Mouse (Mus musculus) neural tube, embryonic 15.5 days (tissue): ENCODE results near the gene Olfr572. TPM values are rescaled to one million over a fixed set of nuclear protein-coding genes. Genes with fewer than 3 reads are reported as not detected.

Experiments
- ATAC-seq: fragments of 200-750 bp; cut with Nextera tagmentation; 2 replicates; pipeline ENCODE4 v1.8.0; 2017; ENCODE audit warnings: mild to moderate bottlenecking, moderate TSS enrichment, moderate library complexity; ENCODE audit not compliant: low FRiP score
- H3K27ac ChIP-seq: fragments of 300-500 bp; sonication (generic); replicated peaks from 2 replicates; pipeline ENCODE4 v1.5.1; 2015; ENCODE audit warnings: mild to moderate bottlenecking, inconsistent platforms
- H3K27me3 ChIP-seq: fragments of 300-500 bp; sonication (generic); replicated peaks from 2 replicates; pipeline ENCODE4 v1.6.1; 2015; ENCODE audit warnings: inconsistent platforms
- H3K36me3 ChIP-seq: fragments of 300-500 bp; sonication (generic); 2 replicates; pipeline ENCODE4 v1.6.1; 2015; ENCODE audit warnings: inconsistent platforms
- H3K4me1 ChIP-seq: fragments of 300-500 bp; sonication (generic); 2 replicates; pipeline ENCODE4 v1.6.1; 2015; ENCODE audit warnings: inconsistent platforms
- H3K4me2 ChIP-seq: fragments of 300-500 bp; sonication (generic); 2 replicates; pipeline ENCODE4 v1.6.1; 2015; ENCODE audit warnings: inconsistent platforms, mild to moderate bottlenecking, moderate library complexity
- H3K4me3 ChIP-seq: fragments of 300-500 bp; sonication (generic); replicated peaks from 2 replicates; pipeline ENCODE4 v1.5.1; 2015; ENCODE audit warnings: mild to moderate bottlenecking, inconsistent platforms
- H3K9ac ChIP-seq: fragments of 300-500 bp; sonication (generic); replicated peaks from 2 replicates; pipeline ENCODE4 v1.6.1; 2015; ENCODE audit warnings: mild to moderate bottlenecking, inconsistent platforms
- H3K9me3 ChIP-seq: fragments of 300-500 bp; sonication (generic); replicated peaks from 2 replicates; pipeline ENCODE4 v1.6.1; 2016; ENCODE audit warnings: inconsistent platforms
- WGBS: fragments of 180-500 bp; shearing (Covaris S2); methylation state at CpG from one replicate; pipeline ENCODE4 v1.1.7; 2015; ENCODE audit warnings: mixed read lengths; 5-methylcytosine and 5-hydroxymethylcytosine counted together
- polyA plus RNA-seq: library from polyadenylated mRNA; unstranded; fragments of >200 nt; fragmentation: Nextera tagmentation; extraction: Ambion mirVana; gene quantifications from 2 replicates; pipeline ENCODE4 v1.2.1, GENCODE M21; 2015

Gene Olfr572
- polyA plus RNA-seq, 1 experiment from 2014 or later = not detected

- no peak for ATAC-seq
- Histone ChIP-seq H3K36me3 (no peaks in the 10 kb centered on the region), H3K9ac (no peak overlapping the region), H3K4me3 (no peak overlapping the region), H3K4me1 (no peaks in the 10 kb centered on the region), H3K4me2 (no peak overlapping the region), H3K27me3 (no peaks in the 10 kb centered on the region), H3K27ac (no peak overlapping the region), H3K9me3 (no peaks in the 10 kb centered on the region)
- WGBS = 79% methylated on average over 3 of the region's 3 CpGs
Observed at GRCm38 (mm10) chr7:102958137-102958536, 33.9 kb downstream of the Olfr572 start.

GRCm38 (mm10) chr7:102958593-102958992 is 34.4 kb downstream of the Olfr572 start, which contains the start of gene Olfr575:
Gene Olfr575 (minus strand): TSS chr7:102958775.
- Histone ChIP-seq H3K4me1 (no peaks in the 10 kb centered on the region), H3K4me3 (no peak within 1 kb of the TSS), H3K27ac (no peak within 1 kb of the TSS), H3K4me2 (no peak within 1 kb of the TSS), H3K9ac (no peak within 1 kb of the TSS), H3K27me3 (no peaks in the 10 kb centered on the region), H3K9me3 (no peaks in the 10 kb centered on the region), H3K36me3 (no peaks in the 10 kb centered on the region)
- no peak for ATAC-seq
- WGBS = 73% methylated on average over 1 of the region's 1 CpGs

GRCm38 (mm10) chr7:102962360-102962759 is 38.2 kb downstream of the Olfr572 start, which contains the start of gene Olfr576:
Gene Olfr576 (plus strand): TSS chr7:102962660.
- 58% methylated on average over 2 of the region's 2 CpGs for WGBS
- Histone ChIP-seq H3K9me3 (no peaks in the 10 kb centered on the region), H3K27me3 (no peaks in the 10 kb centered on the region), H3K36me3 (no peaks in the 10 kb centered on the region), H3K9ac (no peak within 1 kb of the TSS), H3K4me2 (no peak within 1 kb of the TSS), H3K4me3 (no peak within 1 kb of the TSS), H3K27ac (no peak within 1 kb of the TSS), H3K4me1 (no peaks in the 10 kb centered on the region)
- ATAC-seq = no peak

GRCm38 (mm10) chr7:102974399-102974798 is 50.2 kb downstream of the Olfr572 start:
- Histone ChIP-seq H3K27ac (no peak overlapping the region), H3K4me2 (no peak overlapping the region), H3K9ac (no peak overlapping the region), H3K4me3 (no peak overlapping the region), H3K4me1 (no peaks in the 10 kb centered on the region), H3K9me3 (no peaks in the 10 kb centered on the region), H3K36me3 (no peaks in the 10 kb centered on the region), H3K27me3 (no peaks in the 10 kb centered on the region)
- no peak for ATAC-seq
- 58% methylated on average over 1 of the region's 1 CpGs for WGBS

GRCm38 (mm10) chr7:102975843-102976242 is 51.6 kb downstream of the Olfr572 start, which contains the start of gene Olfr577:
Gene Olfr577 (minus strand): TSS chr7:102975943.
- ATAC-seq = no peak
- WGBS = 85% methylated on average over 2 of the region's 2 CpGs
- H3K9ac ChIP-seq = no peak within 1 kb of the TSS
- no peaks in the 10 kb centered on the region for H3K36me3 ChIP-seq
- no peaks in the 10 kb centered on the region for H3K9me3 ChIP-seq
- H3K27me3 ChIP-seq = no peaks in the 10 kb centered on the region
- no peak within 1 kb of the TSS for H3K4me2 ChIP-seq
- no peak within 1 kb of the TSS for H3K27ac ChIP-seq
- H3K4me1 ChIP-seq = no peaks in the 10 kb centered on the region
- H3K4me3 ChIP-seq = no peak within 1 kb of the TSS

Other genes with a start within 250 kb of the Olfr572 start
- 7.0 and 10.4 TPM in 2 replicates for gene Trim68, start 237.1 kb upstream of the Olfr572 start, polyA plus RNA-seq
- gene Olfr557, start 228.5 kb upstream of the Olfr572 start, polyA plus RNA-seq = not detected in 2 replicates
- 0.22 and 0.54 TPM in 2 replicates for gene Olfr558, start 222.2 kb upstream of the Olfr572 start, polyA plus RNA-seq
- not detected in 2 replicates for gene Olfr33, start 205.3 kb upstream of the Olfr572 start, polyA plus RNA-seq
- not detected in 2 replicates for gene Olfr559, start 196.9 kb upstream of the Olfr572 start, polyA plus RNA-seq
- not detected in 2 replicates for gene Olfr560, start 165.0 kb upstream of the Olfr572 start, polyA plus RNA-seq
- 0.06 TPM in 1 of 2 replicates, not detected in the other for gene Olfr78, start 164.9 kb upstream of the Olfr572 start, polyA plus RNA-seq
- not detected in 2 replicates for gene Olfr561, start 153.2 kb upstream of the Olfr572 start, polyA plus RNA-seq
- not detected in 2 replicates for gene Olfr564, start 120.9 kb upstream of the Olfr572 start, polyA plus RNA-seq
- not detected in 2 replicates for gene Olfr566, start 65.6 kb upstream of the Olfr572 start, polyA plus RNA-seq
- not detected in 2 replicates for gene Olfr568, start 47.3 kb upstream of the Olfr572 start, polyA plus RNA-seq
- not detected in 2 replicates for gene Olfr569, start 33.5 kb upstream of the Olfr572 start, polyA plus RNA-seq
- gene Olfr570, start 29.8 kb upstream of the Olfr572 start, polyA plus RNA-seq = not detected in 2 replicates
- gene Olfr571, start 6.9 kb upstream of the Olfr572 start, polyA plus RNA-seq = not detected in 2 replicates
- gene Olfr573-ps1, start 18.2 kb downstream of the Olfr572 start, polyA plus RNA-seq = not detected in 2 replicates
- not detected in 2 replicates for gene Olfr574, start 24.1 kb downstream of the Olfr572 start, polyA plus RNA-seq
- gene Olfr575, start 34.4 kb downstream of the Olfr572 start, polyA plus RNA-seq = not detected in 2 replicates
- gene Olfr576, start 38.3 kb downstream of the Olfr572 start, polyA plus RNA-seq = not detected in 2 replicates
- gene Olfr577, start 51.5 kb downstream of the Olfr572 start, polyA plus RNA-seq = not detected in 2 replicates
- gene Olfr578, start 64.9 kb downstream of the Olfr572 start, polyA plus RNA-seq = not detected in 2 replicates
- not detected in 2 replicates for gene Olfr582, start 113.6 kb downstream of the Olfr572 start, polyA plus RNA-seq
- gene Olfr583, start 126.9 kb downstream of the Olfr572 start, polyA plus RNA-seq = not detected in 2 replicates
- not detected in 2 replicates for gene Olfr584, start 157.5 kb downstream of the Olfr572 start, polyA plus RNA-seq
- not detected in 2 replicates for gene Olfr585, start 173.3 kb downstream of the Olfr572 start, polyA plus RNA-seq
- gene Olfr586, start 201.2 kb downstream of the Olfr572 start, polyA plus RNA-seq = not detected in 2 replicates
- not detected in 2 replicates for gene Olfr588-ps1, start 216.5 kb downstream of the Olfr572 start, polyA plus RNA-seq
- not detected in 2 replicates for gene Olfr589, start 231.9 kb downstream of the Olfr572 start, polyA plus RNA-seq